ENCODE assay signal across 8 mouse cellular contexts in genomic region chr4:126058134-126058996, GRCm38 (mm10). TPM values are rescaled to one million over a fixed set of nuclear protein-coding genes. Genes with fewer than 3 reads are reported as not detected.
DNase-seq lines count a peak whose midpoint lies in the region; ATAC-seq and TF ChIP-seq lines count a peak whose summit lies in the region.

Gene Oscp1, plus strand, starts transcription at chr4:126058565.

- peak within 1 kb of the TSS; percentile 82 to 87 for H3K4me3 ChIP-seq in ES-E14 (ENCODE audit: insufficient read depth in 1 of 2, low read depth in 1 of 2, low read length in 2 of 2, poor library complexity in 1 of 2, severe bottlenecking in 1 of 2)
- peak within 1 kb of the TSS; percentile 77 for H3K4me3 ChIP-seq in forebrain, embryonic 16.5 days (replicated peaks; ENCODE audit: low read length)
- H3K4me3 ChIP-seq in lung, embryonic 15.5 days: peak within 1 kb of the TSS; percentile 60

- peak; percentile 100 for ATAC-seq in forebrain, embryonic 16.5 days
- peak; percentile 96 for ATAC-seq in lung, embryonic 15.5 days (ENCODE audit: borderline replicate concordance, extremely low read depth, low FRiP score, low TSS enrichment)

- no peak within 1 kb of the TSS; the same call in 1 of the 2 replicates for H3K27ac ChIP-seq in ES-E14 (ENCODE audit: insufficient read depth, low read depth, low read length, poor library complexity, severe bottlenecking)
- peak within 1 kb of the TSS; percentile 19; the same call in 1 of the 2 replicates for H3K27ac ChIP-seq in forebrain, embryonic 16.5 days (ENCODE audit: low read length)
- H3K27ac ChIP-seq in lung, embryonic 15.5 days: peak within 1 kb of the TSS; percentile 44

- no peaks in the 10 kb centered on the region for H3K27me3 ChIP-seq in forebrain, embryonic 16.5 days (replicated peaks; ENCODE audit: control insufficient read depth, insufficient read depth, low read length)
- H3K27me3 ChIP-seq in lung, embryonic 15.5 days: no peaks in the 10 kb centered on the region

- in situ Hi-C loops in ES-E14 (cut with MboI; ENCODE audit: low sequenced_read_pairs in 2 of 2, unreplicated experiment in 2 of 2): no loop called here

- under 1% methylated on average over 57 of the region's 57 CpGs for WGBS in forebrain, embryonic 16.5 days
- under 1% methylated on average over 57 of the region's 57 CpGs for WGBS in lung, embryonic 15.5 days

- peak within 1 kb of the TSS; percentile 85 for H3K9ac ChIP-seq in ES-E14 (ENCODE audit: insufficient read depth, low read depth, low read length, poor library complexity, severe bottlenecking)
- peak within 1 kb of the TSS; percentile 80 for H3K9ac ChIP-seq in forebrain, embryonic 16.5 days (replicated peaks; ENCODE audit: low read depth, low read length)
- H3K9ac ChIP-seq in lung, embryonic 15.5 days: peak within 1 kb of the TSS; percentile 65

- peaks cover 6% of the 10 kb centered on the region for H3K36me3 ChIP-seq in ES-E14 (ENCODE audit: control insufficient read depth, insufficient read depth, low read length, poor library complexity, severe bottlenecking)
- peaks cover 14% of the 10 kb centered on the region for H3K36me3 ChIP-seq in forebrain, embryonic 16.5 days (ENCODE audit: control insufficient read depth, insufficient read depth)
- H3K36me3 ChIP-seq in lung, embryonic 15.5 days: peaks cover 26% of the 10 kb centered on the region

- H3K4me1 ChIP-seq in ES-E14 (ENCODE audit: control insufficient read depth in 2 of 2, insufficient read depth in 2 of 2, low read length in 2 of 2, poor library complexity in 1 of 2): no peaks in the 10 kb centered on the region
- H3K4me1 ChIP-seq in forebrain, embryonic 16.5 days (replicated peaks; ENCODE audit: control insufficient read depth, insufficient read depth, low read length): peaks cover 15% of the 10 kb centered on the region
- H3K4me1 ChIP-seq in lung, embryonic 15.5 days: peaks cover 15% of the 10 kb centered on the region

- peak; percentile 86 for DNase-seq in ES-E14 (ENCODE audit: low read depth, low spot score)
- peak; percentile 89 for DNase-seq in cerebellum, adult 11-12 months
- DNase-seq in heart, postnatal 4 days: peak; percentile 90
- peak; percentile 93 to 94 for DNase-seq in layer of hippocampus, adult 8-10 months (ENCODE audit: low spot score in 2 of 2)
- peak; percentile 84 for DNase-seq in ovary, adult 18-20 months (ENCODE audit: low spot score)
- peak; percentile 94 for DNase-seq in thymus, postnatal 0 days (ENCODE audit: low spot score)

- no peaks in the 10 kb centered on the region for H3K9me3 ChIP-seq in ES-E14 (ENCODE audit: control insufficient read depth, insufficient read depth, low read depth, low read length)
- no peaks in the 10 kb centered on the region for H3K9me3 ChIP-seq in forebrain, embryonic 16.5 days (ENCODE audit: control insufficient read depth, low read length)
- no peaks in the 10 kb centered on the region for H3K9me3 ChIP-seq in lung, embryonic 15.5 days

- peak within 1 kb of the TSS; percentile 76 for H3K4me2 ChIP-seq in forebrain, embryonic 16.5 days (ENCODE audit: low read length)
- peak within 1 kb of the TSS; percentile 84 for H3K4me2 ChIP-seq in lung, embryonic 15.5 days

TF ChIP-seq in ES-E14, 5 proteins besides CTCF, POLR2A, EP300 and RAD21:
- TF ChIP-seq ZNF384 (IDR thresholded peaks at IDR 0.05; ENCODE audit: low read depth, low read length): no peak
- TF ChIP-seq ZC3H11A (IDR thresholded peaks at IDR 0.05; ENCODE audit: borderline replicate concordance, low read depth, low read length): no peak
- no peak for TF ChIP-seq MAFK (IDR thresholded peaks at IDR 0.05; ENCODE audit: insufficient read depth, low read depth, low read length)
- TF ChIP-seq HCFC1 (IDR thresholded peaks at IDR 0.05; ENCODE audit: borderline replicate concordance, insufficient read depth, low read length): peak; percentile 66
- peak; percentile 84 for TF ChIP-seq CHD2 (IDR thresholded peaks at IDR 0.05; ENCODE audit: low read depth, low read length)
TF ChIP-seq in ES-E14: peak in this region for 2.

RNA-seq across cellular contexts. Expression of gene Oscp1, which starts in this region (rescaled TPM):
- 5.9 and 7.2 TPM in 2 replicates for total RNA-seq in ES-E14 (2012; rRNA removed)
- 30.4 and 33.4 TPM in 2 replicates for polyA plus RNA-seq in forebrain, embryonic 16.5 days (2015; fragmentation: Nextera tagmentation; extraction: Ambion mirVana)
- 1 to 10 TPM; 4.9 to 5.9 TPM for total RNA-seq in heart, postnatal 4 days (2021)
- total RNA-seq in layer of hippocampus, adult 8-10 months (2022): 10 to 100 TPM; 45.2 to 63.6 (median 50.8) TPM
- 20.1 and 22.8 TPM in 2 replicates for polyA plus RNA-seq in lung, embryonic 15.5 days (2015; fragmentation: Nextera tagmentation; extraction: Ambion mirVana)
- 4.8 and 5.0 TPM in 2 replicates for polyA plus RNA-seq in thymus, postnatal 0 days (2015; fragmentation: Nextera tagmentation; extraction: Ambion mirVana)
